Comparison of ENCODE assay signal across 8 mouse cellular contexts in genomic region chr3:132085112-132085822, GRCm38 (mm10). TPM values are rescaled to one million over a fixed set of nuclear protein-coding genes. Genes with fewer than 3 reads are reported as not detected.
DNase-seq lines count a peak whose midpoint lies in the region; ATAC-seq and TF ChIP-seq lines count a peak whose summit lies in the region.

Gene Dkk2 (plus strand): TSS chr3:132085292.

- peaks cover 7% of the 10 kb centered on the region for H3K4me1 ChIP-seq in hindbrain, embryonic 11.5 days (replicated peaks; ENCODE audit: control insufficient read depth, insufficient read depth, low read length)
- peaks cover 6% of the 10 kb centered on the region; the same call in 1 of the 2 replicates for H3K4me1 ChIP-seq in limb, embryonic 14.5 days (ENCODE audit: control insufficient read depth, insufficient read depth, low read length)
- peaks cover 44% of the 10 kb centered on the region for H3K4me1 ChIP-seq in neural tube, embryonic 13.5 days (replicated peaks)

- peak within 1 kb of the TSS; percentile 35 for H3K4me3 ChIP-seq in hindbrain, embryonic 11.5 days (ENCODE audit: low read depth, low read length)
- H3K4me3 ChIP-seq in limb, embryonic 14.5 days (replicated peaks; ENCODE audit: low read length) = peak within 1 kb of the TSS; percentile 62
- H3K4me3 ChIP-seq in neural tube, embryonic 13.5 days = peak within 1 kb of the TSS; percentile 47

- peaks cover 20% of the 10 kb centered on the region for H3K27me3 ChIP-seq in hindbrain, embryonic 11.5 days (ENCODE audit: control insufficient read depth, insufficient read depth, low read length)
- H3K27me3 ChIP-seq in limb, embryonic 14.5 days (ENCODE audit: control insufficient read depth, insufficient read depth, low read length) = no peaks in the 10 kb centered on the region
- H3K27me3 ChIP-seq in neural tube, embryonic 13.5 days = peaks cover 37% of the 10 kb centered on the region

- H3K9ac ChIP-seq in hindbrain, embryonic 11.5 days (ENCODE audit: low read depth, low read length) = peak within 1 kb of the TSS; percentile 20
- peak within 1 kb of the TSS; percentile 57 for H3K9ac ChIP-seq in limb, embryonic 14.5 days (ENCODE audit: low read depth, low read length, severe bottlenecking)
- H3K9ac ChIP-seq in neural tube, embryonic 13.5 days = peak within 1 kb of the TSS; percentile 62

- peak; percentile 82; the same call in 1 of the 2 replicates for TF ChIP-seq POLR2A in limb, embryonic 14.5 days (IDR thresholded peaks at IDR 0.05; ENCODE audit: borderline replicate concordance, extremely low read depth, insufficient read depth, insufficient read length)

- H3K4me2 ChIP-seq in hindbrain, embryonic 11.5 days (replicated peaks; ENCODE audit: low read depth, low read length) = peak within 1 kb of the TSS; percentile 86
- peak within 1 kb of the TSS; percentile 93 for H3K4me2 ChIP-seq in limb, embryonic 14.5 days (replicated peaks; ENCODE audit: low read depth, low read length, severe bottlenecking)
- H3K4me2 ChIP-seq in neural tube, embryonic 13.5 days = peak within 1 kb of the TSS; percentile 96

- no peak within 1 kb of the TSS for H3K27ac ChIP-seq in hindbrain, embryonic 11.5 days (ENCODE audit: low read depth, low read length)
- H3K27ac ChIP-seq in limb, embryonic 14.5 days (replicated peaks; ENCODE audit: low read depth, low read length) = peak within 1 kb of the TSS; percentile 85
- no peak within 1 kb of the TSS for H3K27ac ChIP-seq in neural tube, embryonic 13.5 days (replicated peaks)

- peak; percentile 4 for DNase-seq in layer of hippocampus, adult 11-12 months (ENCODE audit: low spot score)
- no peak for DNase-seq in layer of hippocampus, adult 18-20 months (ENCODE audit: low spot score in 2 of 2)
- peak; percentile 71 for DNase-seq in embryo, embryonic 11 days
- DNase-seq in hindbrain, embryonic 11.5 days (ENCODE audit: low spot score) = peak; percentile 61
- peak; percentile 83 for DNase-seq in limb, embryonic 14.5 days (ENCODE audit: low spot score)
- no peak for DNase-seq in urinary bladder, postnatal 10 days (ENCODE audit: low spot score)
- no peak for DNase-seq in testis, postnatal 14 days (ENCODE audit: low spot score)

- WGBS in hindbrain, embryonic 11.5 days = under 1% methylated on average over 33 of the region's 33 CpGs
- under 1% methylated on average over 33 of the region's 33 CpGs for WGBS in limb, embryonic 14.5 days
- under 1% methylated on average over 33 of the region's 33 CpGs for WGBS in neural tube, embryonic 13.5 days

- peak; percentile 60 for ATAC-seq in hindbrain, embryonic 11.5 days (ENCODE audit: low FRiP score)
- ATAC-seq in limb, embryonic 14.5 days (ENCODE audit: low FRiP score, low read depth) = peak; percentile 41; the same call in 1 of the 2 replicates
- peak; percentile 71 for ATAC-seq in neural tube, embryonic 13.5 days (ENCODE audit: low read depth)

- no peaks in the 10 kb centered on the region for H3K9me3 ChIP-seq in hindbrain, embryonic 11.5 days (ENCODE audit: control insufficient read depth, low read length)
- no peaks in the 10 kb centered on the region for H3K9me3 ChIP-seq in limb, embryonic 14.5 days (ENCODE audit: control insufficient read depth, low read length)
- no peaks in the 10 kb centered on the region for H3K9me3 ChIP-seq in neural tube, embryonic 13.5 days

- no peaks in the 10 kb centered on the region for H3K36me3 ChIP-seq in hindbrain, embryonic 11.5 days (ENCODE audit: control insufficient read depth, insufficient read depth, low read length)
- H3K36me3 ChIP-seq in limb, embryonic 14.5 days (ENCODE audit: control insufficient read depth, insufficient read depth, low read length) = no peaks in the 10 kb centered on the region
- H3K36me3 ChIP-seq in neural tube, embryonic 13.5 days = no peaks in the 10 kb centered on the region

RNA-seq across cellular contexts. Expression of gene Dkk2, which starts in this region (rescaled TPM):
- total RNA-seq in layer of hippocampus, adult 18-20 months (2021) = under 1 TPM; 0.23 to 0.37 TPM
- polyA plus RNA-seq in hindbrain, embryonic 11.5 days (2014; fragmentation: Nextera tagmentation; extraction: Ambion mirVana) = 13.0 and 13.5 TPM in 2 replicates
- 55.5 and 63.1 TPM in 2 replicates for polyA plus RNA-seq in limb, embryonic 14.5 days (2012; rRNA removed)
- 69.3 and 84.6 TPM in 2 replicates for polyA plus RNA-seq in limb, embryonic 14.5 days (2014; fragmentation: Nextera tagmentation; extraction: Ambion mirVana)
- polyA plus RNA-seq in neural tube, embryonic 13.5 days (2015; fragmentation: Nextera tagmentation; extraction: Ambion mirVana) = 3.0 and 4.4 TPM in 2 replicates

Comparison
In these comparisons a context has a peak if more than half of its experiments do, and no peak if none do; other contexts are left out.
1. DNase-seq: peak in layer of hippocampus, adult 11-12 months (single experiment), embryo, embryonic 11 days (single experiment), hindbrain, embryonic 11.5 days (single experiment) and limb, embryonic 14.5 days (single experiment); none in layer of hippocampus, adult 18-20 months (0 of 2), urinary bladder, postnatal 10 days (single experiment) and testis, postnatal 14 days (single experiment).
2. Peak in every context shown above with its lines, with median percentiles within 50 percentile points of each other: ATAC-seq, H3K4me2 ChIP-seq, H3K4me3 ChIP-seq and H3K9ac ChIP-seq.